Mouse (Mus musculus) heart, adult 2 months (tissue): ENCODE data around the gene Cflar. TPM values are rescaled to one million over a fixed set of nuclear protein-coding genes. Genes with fewer than 3 reads are reported as not detected.
A peak's percentile ranks its signal among the peaks of the same experiment; 100 is the strongest.

Source experiments
- DNase-seq, 2 experiments: peaks; one replicate each; pipeline ENCODE4 v3.0.0; 2021
- H3K27ac ChIP-seq: fragments of 200-600 bp; 2 replicates; pipeline ENCODE4 v1.8.1; 2022
- H3K27me3 ChIP-seq: fragments of 200-500 bp; 2 replicates; pipeline ENCODE4 v1.6.1; 2012; ENCODE audit warnings: mild to moderate bottlenecking, low read length, inconsistent platforms, mixed read lengths; ENCODE audit not compliant: control insufficient read depth, insufficient read depth
- H3K36me3 ChIP-seq: fragments of 200-500 bp; 2 replicates; pipeline ENCODE4 v1.6.1; 2012; ENCODE audit warnings: low read length, inconsistent platforms; ENCODE audit not compliant: control insufficient read depth, insufficient read depth
- H3K4me1 ChIP-seq: fragments of 200-500 bp; 2 replicates; pipeline ENCODE4 v1.6.1; 2011; ENCODE audit warnings: low read length; ENCODE audit not compliant: control insufficient read depth, insufficient read depth
- H3K4me3 ChIP-seq: fragments of 200-600 bp; 2 replicates; pipeline ENCODE4 v1.8.1; 2022
- H3K79me2 ChIP-seq: fragments of 200-500 bp; replicated peaks from 2 replicates; pipeline ENCODE4 v1.6.1; 2012; ENCODE audit warnings: mild to moderate bottlenecking, inconsistent platforms, low read length, moderate library complexity, mixed read lengths; ENCODE audit not compliant: control insufficient read depth, insufficient read depth
- H3K9ac ChIP-seq: fragments of 200-500 bp; 2 replicates; pipeline ENCODE4 v1.6.1; 2012; ENCODE audit warnings: low read depth, mild to moderate bottlenecking, control low read depth, inconsistent platforms, low read length, mixed read lengths
- CTCF ChIP-seq: fragments of 200-600 bp; IDR thresholded peaks from 2 replicates; pipeline ENCODE4 v1.8.1; 2022; ENCODE audit warnings: antibody characterized with exemption, mild to moderate bottlenecking, moderate library complexity
- EP300 ChIP-seq: fragments of 200-500 bp; IDR thresholded peaks from 2 replicates; pipeline ENCODE4 v1.6.1; 2011; ENCODE audit warnings: low read depth, low read length, control low read depth; ENCODE audit not compliant: insufficient read depth
- POLR2A ChIP-seq: fragments of 200-500 bp; IDR thresholded peaks from 2 replicates; pipeline ENCODE4 v1.6.1; 2011; ENCODE audit warnings: mild to moderate bottlenecking, low read depth, low read length, control low read depth; ENCODE audit not compliant: insufficient read depth
- WGBS: fragments of 180-500 bp; shearing (Covaris S2); methylation state at CpG from one replicate; pipeline ENCODE4 v1.1.7; 2018; 5-methylcytosine and 5-hydroxymethylcytosine counted together
- intact Hi-C: fragments of 180-260 bp; cut with DNase I; formaldehyde crosslinking; loops from one replicate; pipeline ENCODE4 v1.15.1; 2025
- polyA plus RNA-seq: library from polyadenylated mRNA; depleted of rRNA; stranded (reverse); fragments of >200 nt; gene quantifications from 2 replicates; pipeline ENCODE4 v1.2.3, GENCODE M21; 2012
- total RNA-seq, 2 experiments: library from RNA; stranded (reverse); gene quantifications; 2 replicates each; pipeline ENCODE4 v1.2.3; 2021

Cflar gene
- total and polyA plus RNA-seq, 3 experiments, result 21.7 to 63.0 (median 50.2) TPM

GRCm38 (mm10) chr1:58773280-58773679, 62.0 kb downstream of the Cflar start:
- intact Hi-C loops, result loop anchor here (5.0 kb wide), 4 partner anchors 79 to 464 kb away; partner anchors contain the start of gene Als2
- Histone ChIP-seq H3K79me2 (no peaks in the 10 kb centered on the region), H3K4me1 (peaks cover 6% of the 10 kb centered on the region; the same call in 1 of the 2 replicates), H3K4me3 (no peak overlapping the region), H3K27me3 (no peaks in the 10 kb centered on the region), H3K36me3 (no peaks in the 10 kb centered on the region), H3K27ac (no peak overlapping the region), H3K9ac (no peak overlapping the region)
- DNase-seq, result no peak
- TF ChIP-seq EP300 (no peak), CTCF (no peak), POLR2A (no peak)

- TF ChIP-seq CTCF, result no peak
- TF ChIP-seq EP300, result no peak
- TF ChIP-seq POLR2A, result no peak
- Histone ChIP-seq H3K79me2 (no peaks in the 10 kb centered on the region), H3K27ac (no peak overlapping the region; the same call in 1 of the 2 replicates), H3K9ac (no peak overlapping the region), H3K4me3 (no peak overlapping the region), H3K4me1 (peaks cover 6% of the 10 kb centered on the region; the same call in 1 of the 2 replicates), H3K36me3 (no peaks in the 10 kb centered on the region), H3K27me3 (no peaks in the 10 kb centered on the region)
- 28% methylated on average over 2 of the region's 2 CpGs for WGBS
- peak in 1 of 2 experiments; percentile 19 for DNase-seq
- intact Hi-C loops, result loop anchor here (5.0 kb wide), 4 partner anchors 78 to 463 kb away; partner anchors contain the start of gene Als2
Measured at GRCm38 (mm10) chr1:58773905-58774304, 62.6 kb downstream of the Cflar start.

GRCm38 (mm10) chr1:58775361-58775760, 64.1 kb downstream of the Cflar start:
- Histone ChIP-seq H3K4me1 (peaks cover 6% of the 10 kb centered on the region; the same call in 1 of the 2 replicates), H3K9ac (no peak overlapping the region), H3K79me2 (no peaks in the 10 kb centered on the region), H3K27ac (no peak overlapping the region), H3K36me3 (no peaks in the 10 kb centered on the region), H3K4me3 (no peak overlapping the region), H3K27me3 (no peaks in the 10 kb centered on the region)
- TF ChIP-seq CTCF (no peak), EP300 (no peak), POLR2A (no peak)
- no peak for DNase-seq
- 92% methylated on average over 5 of the region's 5 CpGs for WGBS
- intact Hi-C loops, result no loop called here

GRCm38 (mm10) chr1:58777583-58777982, 66.3 kb downstream of the Cflar start:
- no peak overlapping the region for H3K9ac ChIP-seq
- H3K27ac ChIP-seq, result no peak overlapping the region
- no peak overlapping the region for H3K4me3 ChIP-seq
- WGBS, result 95% methylated on average over 1 of the region's 1 CpGs
- intact Hi-C loops, result no loop called here
- TF ChIP-seq POLR2A, result no peak
- TF ChIP-seq EP300, result no peak
- TF ChIP-seq CTCF, result no peak
- DNase-seq, result no peak
- peaks cover 6% of the 10 kb centered on the region; the same call in 1 of the 2 replicates for H3K4me1 ChIP-seq
- no peaks in the 10 kb centered on the region for H3K79me2 ChIP-seq
- H3K36me3 ChIP-seq, result no peaks in the 10 kb centered on the region
- no peaks in the 10 kb centered on the region for H3K27me3 ChIP-seq

GRCm38 (mm10) chr1:58778226-58778625, 66.9 kb downstream of the Cflar start:
- H3K27me3 ChIP-seq, result no peaks in the 10 kb centered on the region
- intact Hi-C loops, result no loop called here
- H3K9ac ChIP-seq, result no peak overlapping the region
- WGBS, result 24% methylated on average over 1 of the region's 1 CpGs
- H3K79me2 ChIP-seq, result no peaks in the 10 kb centered on the region
- H3K36me3 ChIP-seq, result no peaks in the 10 kb centered on the region
- no peak overlapping the region for H3K4me3 ChIP-seq
- no peak for DNase-seq
- TF ChIP-seq EP300 (no peak), CTCF (peak; percentile 40), POLR2A (no peak)
- peaks cover 5% of the 10 kb centered on the region; the same call in 1 of the 2 replicates for H3K4me1 ChIP-seq
- H3K27ac ChIP-seq, result no peak overlapping the region

GRCm38 (mm10) chr1:58786276-58786675, 75.0 kb downstream of the Cflar start:
- Histone ChIP-seq H3K27ac (no peak overlapping the region), H3K36me3 (no peaks in the 10 kb centered on the region), H3K9ac (no peak overlapping the region), H3K27me3 (no peaks in the 10 kb centered on the region), H3K4me1 (no peaks in the 10 kb centered on the region), H3K4me3 (no peak overlapping the region), H3K79me2 (no peaks in the 10 kb centered on the region)
- TF ChIP-seq CTCF (no peak), EP300 (no peak), POLR2A (no peak)
- 92% methylated on average over 2 of the region's 2 CpGs for WGBS
- no peak for DNase-seq
- intact Hi-C loops, result no loop called here
